Mouse (Mus musculus): ENCODE results near the gene Ggct. TPM values are rescaled to one million over a fixed set of nuclear protein-coding genes. Genes with fewer than 3 reads are reported as not detected.
"Not testable (repeated sequence)": the region's sequence is repeated elsewhere in the genome, so short reads cannot be mapped to it uniquely, and the experiment has no call there.

The Ggct gene
- polyA plus RNA-seq, 1 experiment from 2014 or later: 18.3 TPM

DNA sequence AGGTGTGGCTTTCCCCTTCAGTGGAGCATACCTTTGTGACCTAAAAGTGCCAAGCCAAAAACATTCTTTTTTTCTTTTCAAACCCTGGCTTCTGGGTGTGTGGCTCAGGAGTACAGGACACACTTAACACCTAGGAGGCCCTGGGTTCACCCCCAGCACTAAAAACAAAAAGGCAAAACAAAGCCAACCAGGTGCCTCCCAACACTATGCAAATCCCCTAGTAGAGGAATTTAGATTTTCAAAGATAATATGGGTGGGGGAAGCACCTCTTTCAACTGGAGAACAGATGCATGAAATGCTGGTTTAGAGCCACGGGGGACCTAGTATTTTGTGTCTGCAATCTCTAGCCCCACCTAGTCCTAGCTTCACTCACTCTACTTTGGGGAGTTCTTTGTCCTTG, 28.0 kb downstream of the Ggct start:
- Histone ChIP-seq H3K4me1 (replicated peaks) (no peaks in the 10 kb centered on the region), H3K9me3 (no peaks in the 10 kb centered on the region), H3K9ac (no peak overlapping the region), H3K4me3 (no peak overlapping the region), H3K27ac (replicated peaks) (no peak overlapping the region), H3K4me2 (no peak overlapping the region), H3K36me3 (no peaks in the 10 kb centered on the region), H3K27me3 (peaks cover 7% of the 10 kb centered on the region)
- WGBS: 67% methylated on average over 1 of the region's 1 CpGs
- ATAC-seq (ENCODE audit: low read depth): no peak

DNA sequence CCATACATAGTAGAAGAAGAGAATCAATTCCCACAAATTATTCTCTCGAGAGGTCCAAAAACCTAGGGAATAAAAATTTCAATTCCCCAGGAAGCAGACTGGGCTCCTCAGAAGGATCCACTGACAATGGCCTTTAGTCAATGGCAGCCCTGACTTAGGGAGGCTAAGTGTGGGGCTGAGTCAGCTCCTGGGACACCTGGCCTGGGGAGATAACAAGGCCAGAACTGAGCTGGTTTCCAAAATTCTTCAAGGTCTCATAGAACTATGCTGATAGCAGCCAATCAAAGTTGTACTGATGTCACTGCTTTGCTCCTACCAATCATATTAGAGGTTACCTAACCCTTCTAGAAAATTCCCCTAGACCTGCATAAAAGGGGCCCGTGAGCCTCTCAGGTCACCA, 29.2 kb downstream of the Ggct start:
- no peak for ATAC-seq (ENCODE audit: low read depth)
- Histone ChIP-seq H3K4me3 (no peak overlapping the region), H3K4me2 (no peak overlapping the region), H3K27me3 (peaks cover 7% of the 10 kb centered on the region), H3K9me3 (no peaks in the 10 kb centered on the region), H3K4me1 (replicated peaks) (no peaks in the 10 kb centered on the region), H3K36me3 (no peaks in the 10 kb centered on the region), H3K27ac (replicated peaks) (no peak overlapping the region), H3K9ac (no peak overlapping the region)
- 88% methylated on average over 2 of the region's 2 CpGs for WGBS

DNA sequence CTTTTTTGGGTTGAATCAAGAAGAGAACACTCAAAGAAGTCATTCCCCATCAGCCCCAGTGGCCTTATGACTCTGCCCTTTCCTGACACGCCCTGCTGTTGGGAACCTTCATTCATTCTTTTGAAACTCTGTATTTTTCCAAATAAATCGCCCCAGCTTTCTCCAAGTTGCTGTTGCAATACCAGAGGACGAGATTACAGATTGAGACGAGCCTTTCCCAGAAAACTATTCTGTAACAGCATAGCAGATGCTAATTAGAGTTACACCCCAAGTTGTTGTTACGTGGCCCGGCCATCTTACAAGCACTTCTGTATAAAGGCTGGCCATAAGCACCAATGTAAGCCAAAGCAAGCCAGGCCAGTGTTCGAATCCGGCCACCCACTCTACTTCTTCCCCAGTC, 35.1 kb downstream of the Ggct start:
- H3K4me2 ChIP-seq: no peak overlapping the region
- H3K9ac ChIP-seq: no peak overlapping the region
- no peaks in the 10 kb centered on the region for H3K36me3 ChIP-seq
- no peaks in the 10 kb centered on the region for H3K9me3 ChIP-seq
- no peak for ATAC-seq (ENCODE audit: low read depth)
- 89% methylated on average over 8 of the region's 8 CpGs for WGBS
- peaks cover 12% of the 10 kb centered on the region; the same call in 1 of the 2 replicates for H3K4me1 ChIP-seq (replicated peaks)
- H3K27ac ChIP-seq (replicated peaks): no peak overlapping the region
- H3K4me3 ChIP-seq: no peak overlapping the region
- H3K27me3 ChIP-seq: no peaks in the 10 kb centered on the region

- 38% methylated on average over 1 of the region's 1 CpGs for whole genome bisulfite sequencing
- no peak overlapping the region for H3K4me2 ChIP-seq
- peak; percentile 69; the same call in 1 of the 2 replicates for ATAC-seq (ENCODE audit: low read depth)
These were observed 36.3 kb downstream of the Ggct start for GRCm38 (mm10) chr6:54956425-54956824.

GRCm38 (mm10) chr6:54955949-54956348, 36.8 kb downstream of the Ggct start:
- H3K36me3 ChIP-seq: no peaks in the 10 kb centered on the region
- H3K4me1 ChIP-seq (replicated peaks): peaks cover 12% of the 10 kb centered on the region; the same call in 1 of the 2 replicates
- no peak for ATAC-seq (ENCODE audit: low read depth)
- H3K9me3 ChIP-seq: no peaks in the 10 kb centered on the region; the same call in 1 of the 2 replicates
- no peak overlapping the region for H3K4me3 ChIP-seq
- no peak overlapping the region for H3K4me2 ChIP-seq
- H3K27ac ChIP-seq (replicated peaks): peak overlapping the region; percentile 28; the same call in 1 of the 2 replicates
- no peak overlapping the region for H3K9ac ChIP-seq
- H3K27me3 ChIP-seq: no peaks in the 10 kb centered on the region

More at GRCm38 (mm10) chr6:54956425-54956824, 36.3 kb downstream of the Ggct start:
- Histone ChIP-seq H3K9ac (no peak overlapping the region), H3K9me3 (no peaks in the 10 kb centered on the region; the same call in 1 of the 2 replicates), H3K4me1 (replicated peaks) (peaks cover 12% of the 10 kb centered on the region; the same call in 1 of the 2 replicates), H3K27me3 (no peaks in the 10 kb centered on the region), H3K27ac (replicated peaks) (peak overlapping the region; percentile 28; the same call in 1 of the 2 replicates), H3K36me3 (no peaks in the 10 kb centered on the region), H3K4me3 (no peak overlapping the region)

DNA sequence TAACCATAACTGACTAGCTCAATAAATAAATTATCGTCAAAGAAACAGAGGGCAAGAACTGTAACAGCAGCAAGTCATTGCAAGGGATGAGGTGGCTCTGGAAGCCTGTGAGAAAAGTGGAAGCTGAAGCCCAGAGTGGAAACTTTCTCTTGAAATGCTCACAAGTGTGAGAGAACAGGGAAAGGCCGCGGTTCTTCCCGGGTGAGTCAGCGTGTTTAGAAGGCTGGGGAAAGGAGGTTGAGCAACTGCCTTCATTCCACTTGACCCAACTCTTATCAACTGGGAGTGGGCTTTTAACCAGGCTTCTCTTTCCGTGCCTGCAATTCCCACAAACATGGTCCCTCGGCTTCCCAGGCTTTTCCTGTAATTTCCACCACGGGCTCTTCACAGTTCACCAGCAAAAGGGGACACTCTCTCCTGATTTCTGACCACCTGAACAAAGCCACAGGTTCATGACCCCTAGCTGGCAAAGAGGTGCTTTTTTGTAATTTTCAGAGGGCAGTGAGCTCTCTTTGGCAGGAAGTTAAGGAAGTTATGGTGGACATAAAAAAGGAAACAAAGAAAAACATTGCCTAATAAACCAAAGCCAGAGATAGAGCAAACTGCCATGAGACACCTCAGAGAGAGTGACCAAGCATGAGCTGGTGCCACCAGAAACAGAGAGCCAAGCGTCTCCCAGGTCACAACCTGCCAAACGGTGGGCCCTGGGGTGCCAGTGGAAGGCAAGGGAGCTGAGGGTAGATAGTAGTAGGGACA, 37.9 kb downstream of the Ggct start:
- 90% methylated on average over 10 of the region's 10 CpGs for WGBS
- Histone ChIP-seq H3K27ac (replicated peaks) (no peak overlapping the region), H3K9me3 (no peaks in the 10 kb centered on the region; the same call in 1 of the 2 replicates), H3K9ac (no peak overlapping the region), H3K4me1 (replicated peaks) (peaks cover 12% of the 10 kb centered on the region; the same call in 1 of the 2 replicates), H3K4me3 (no peak overlapping the region), H3K27me3 (no peaks in the 10 kb centered on the region), H3K36me3 (no peaks in the 10 kb centered on the region), H3K4me2 (no peak overlapping the region)
- ATAC-seq (ENCODE audit: low read depth): no peak

DNA sequence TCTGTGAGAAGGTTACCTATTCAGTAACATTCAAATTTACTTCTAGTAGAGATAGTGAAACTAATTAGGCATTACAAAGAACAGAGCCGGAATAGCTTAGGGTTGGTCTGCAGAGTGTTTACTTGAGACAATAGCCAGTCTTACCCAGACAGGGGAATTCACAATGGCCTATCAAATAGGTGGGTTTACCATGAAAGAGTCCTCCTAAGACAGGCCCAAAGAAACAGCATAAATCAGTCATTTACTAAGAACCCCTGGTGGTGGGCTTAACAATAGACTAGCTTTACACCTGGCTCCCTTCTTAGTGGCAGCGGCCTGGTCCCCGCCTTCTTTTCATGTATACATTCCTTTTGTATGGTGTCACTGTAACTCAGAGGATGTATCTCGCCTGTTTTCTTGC, 39.4 kb downstream of the Ggct start:
- H3K27me3 ChIP-seq; ATAC-seq (ENCODE audit: low read depth); H3K9me3 ChIP-seq; H3K4me2 ChIP-seq; H3K4me3 ChIP-seq; H3K36me3 ChIP-seq; H3K9ac ChIP-seq; H3K27ac ChIP-seq (replicated peaks): not testable (repeated sequence)
- H3K4me1 ChIP-seq (replicated peaks): peaks cover 12% of the 10 kb centered on the region; the same call in 1 of the 2 replicates
- WGBS: 73% methylated on average over 4 of the region's 4 CpGs

DNA sequence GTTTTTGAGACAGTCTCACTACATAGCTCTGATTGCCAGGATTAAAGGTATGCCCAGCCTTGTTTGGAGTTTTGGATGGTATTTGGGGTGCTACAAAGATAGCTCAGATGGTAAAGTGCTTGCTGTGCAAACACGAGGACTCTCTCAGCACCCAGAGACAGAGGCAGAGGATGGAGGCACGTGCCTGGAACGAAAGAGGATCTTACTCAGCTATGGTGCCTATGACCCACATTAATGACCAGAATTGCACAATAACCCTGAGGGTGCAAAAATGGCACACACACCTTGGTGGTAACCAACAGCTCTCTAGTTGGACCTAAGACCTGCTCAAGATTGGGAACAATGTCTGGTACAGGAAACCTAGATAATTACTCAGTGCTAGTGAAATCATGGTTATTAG, 40.2 kb downstream of the Ggct start:
- Histone ChIP-seq H3K4me3 (no peak overlapping the region), H3K27me3 (no peaks in the 10 kb centered on the region), H3K27ac (replicated peaks) (no peak overlapping the region), H3K4me2 (no peak overlapping the region), H3K9ac (no peak overlapping the region), H3K4me1 (replicated peaks) (peaks cover 12% of the 10 kb centered on the region; the same call in 1 of the 2 replicates), H3K9me3 (no peaks in the 10 kb centered on the region; the same call in 1 of the 2 replicates), H3K36me3 (no peaks in the 10 kb centered on the region)
- WGBS: 89% methylated on average over 3 of the region's 3 CpGs
- no peak for ATAC-seq (ENCODE audit: low read depth)

- H3K4me3 ChIP-seq: no peak overlapping the region
- H3K36me3 ChIP-seq: no peaks in the 10 kb centered on the region
- H3K4me1 ChIP-seq (replicated peaks): peaks cover 6% of the 10 kb centered on the region; the same call in 1 of the 2 replicates
- WGBS: 87% methylated on average over 5 of the region's 5 CpGs
- no peak overlapping the region for H3K4me2 ChIP-seq
- H3K9me3 ChIP-seq: no peaks in the 10 kb centered on the region; the same call in 1 of the 2 replicates
- H3K27me3 ChIP-seq: peaks cover 14% of the 10 kb centered on the region
- no peak overlapping the region for H3K9ac ChIP-seq
- ATAC-seq (ENCODE audit: low read depth): no peak
- H3K27ac ChIP-seq (replicated peaks): no peak overlapping the region
These were observed 44.1 kb downstream of the Ggct start for GRCm38 (mm10) chr6:54948682-54949081.

DNA sequence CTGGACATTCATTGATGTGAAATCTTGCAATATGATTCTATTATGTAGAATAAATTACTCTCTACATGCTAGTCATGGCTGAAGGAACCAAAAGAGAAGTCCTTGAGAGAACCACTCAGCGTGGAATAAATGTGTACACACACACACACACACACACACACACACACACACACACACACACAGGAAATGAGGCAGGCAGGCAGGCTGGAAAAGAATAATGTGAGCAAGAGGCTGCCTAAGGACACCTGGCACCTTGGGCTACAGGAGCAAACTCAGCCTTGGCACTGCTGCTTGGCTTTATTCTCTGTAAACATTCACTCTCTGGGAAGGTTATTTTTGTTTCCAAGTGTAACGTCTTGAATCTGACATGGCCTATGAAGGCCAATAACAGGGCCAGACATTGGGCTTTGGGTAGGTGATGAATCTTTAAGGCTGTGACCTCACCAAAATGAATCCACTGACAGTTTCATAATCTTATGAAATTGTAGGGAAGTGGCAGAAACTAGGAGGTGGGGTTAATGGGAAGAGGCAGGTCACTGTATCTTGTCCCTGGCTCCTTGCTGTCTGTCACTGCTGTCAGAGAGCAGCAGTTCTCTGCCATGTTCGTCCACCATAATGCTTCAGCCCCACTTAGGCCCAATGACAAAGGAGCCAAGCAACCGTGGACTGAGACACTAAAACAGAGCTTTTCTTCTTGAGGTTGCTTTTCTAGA, 46.4 kb downstream of the Ggct start:
- no peak for ATAC-seq (ENCODE audit: low read depth)
- WGBS: 77% methylated on average over 4 of the region's 4 CpGs

GRCm38 (mm10) chr6:54944551-54944950, 48.2 kb downstream of the Ggct start:
- H3K4me3 ChIP-seq: no peak overlapping the region
- peaks cover 17% of the 10 kb centered on the region; the same call in 1 of the 2 replicates for H3K4me1 ChIP-seq (replicated peaks)
- no peak overlapping the region for H3K9ac ChIP-seq
- ATAC-seq (ENCODE audit: low read depth): no peak
- H3K4me2 ChIP-seq: peak overlapping the region; percentile 17; the same call in 1 of the 2 replicates
- 85% methylated on average over 16 of the region's 16 CpGs for WGBS
- H3K36me3 ChIP-seq: no peaks in the 10 kb centered on the region
- H3K27ac ChIP-seq (replicated peaks): 0 out of 2 replicates have a peak overlapping the region, but pooled peaks have one; percentile 20
- H3K27me3 ChIP-seq: peaks cover 26% of the 10 kb centered on the region
- no peaks in the 10 kb centered on the region for H3K9me3 ChIP-seq

More for the DNA sequence above, 46.4 kb downstream of the Ggct start:
- no peak overlapping the region for H3K27ac ChIP-seq (replicated peaks)
- no peaks in the 10 kb centered on the region for H3K36me3 ChIP-seq
- H3K27me3 ChIP-seq: peaks cover 26% of the 10 kb centered on the region
- H3K4me1 ChIP-seq (replicated peaks): peaks cover 7% of the 10 kb centered on the region; the same call in 1 of the 2 replicates
- H3K4me2 ChIP-seq: no peak overlapping the region
- H3K9me3 ChIP-seq: no peaks in the 10 kb centered on the region
- no peak overlapping the region for H3K4me3 ChIP-seq
- no peak overlapping the region for H3K9ac ChIP-seq

DNA sequence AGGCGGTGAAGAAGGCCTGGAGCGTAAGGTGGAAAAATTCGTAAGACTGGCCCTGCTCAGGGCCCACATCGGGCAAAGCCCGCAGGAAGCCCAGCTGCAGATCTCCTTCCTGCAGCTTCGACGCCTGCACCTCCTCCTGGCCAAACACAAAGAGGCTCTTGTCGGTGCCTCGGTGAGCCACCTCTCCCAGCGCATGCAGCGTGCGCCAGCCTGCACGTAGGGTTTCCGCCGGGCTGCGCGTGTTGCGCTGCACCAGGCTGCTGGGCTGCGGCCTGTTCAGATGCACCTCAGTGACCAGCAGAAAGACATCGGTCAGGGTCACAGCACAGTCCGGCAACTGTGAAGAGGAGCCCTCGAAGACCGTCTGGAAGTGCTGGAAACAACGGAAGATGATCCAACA, 49.0 kb downstream of the Ggct start:
- H3K4me3 ChIP-seq: no peak overlapping the region

More for the DNA sequence above, 49.0 kb downstream of the Ggct start:
- Histone ChIP-seq H3K27me3 (peaks cover 26% of the 10 kb centered on the region), H3K4me1 (replicated peaks) (peaks cover 17% of the 10 kb centered on the region; the same call in 1 of the 2 replicates), H3K27ac (replicated peaks) (no peak overlapping the region), H3K9ac (no peak overlapping the region), H3K9me3 (no peaks in the 10 kb centered on the region), H3K4me2 (peak overlapping the region; percentile 17), H3K36me3 (no peaks in the 10 kb centered on the region)
- 48% methylated on average over 24 of the region's 24 CpGs for WGBS
- ATAC-seq (ENCODE audit: low read depth): no peak

All from neural tube, embryonic 13.5 days (tissue).